Mouse (Mus musculus) myocyte (in vitro differentiated cells): ENCODE results near the gene Krtap1-3.

Experiments used
- E2F4 ChIP-seq: IDR thresholded peaks from one replicate; pipeline ENCODE4 v1.6.1; 2011; ENCODE audit warnings: mild to moderate bottlenecking, control low read depth, moderate library complexity; ENCODE audit not compliant: insufficient read depth
- MAX ChIP-seq: IDR thresholded peaks from one replicate; pipeline ENCODE4 v1.6.1; 2011; ENCODE audit warnings: low read depth, mild to moderate bottlenecking, control low read depth
- POLR2A ChIP-seq: IDR thresholded peaks from one replicate; pipeline ENCODE4 v1.6.1; 2011; ENCODE audit warnings: low read depth, mild to moderate bottlenecking, control low read depth, moderate library complexity; ENCODE audit not compliant: insufficient read length
- POLR2AphosphoS2 ChIP-seq: IDR thresholded peaks from one replicate; pipeline ENCODE4 v1.6.1; 2011; ENCODE audit warnings: low read depth, control low read depth; ENCODE audit not compliant: insufficient read length
- REST ChIP-seq: IDR thresholded peaks from one replicate; pipeline ENCODE4 v1.6.1; 2011; ENCODE audit warnings: mild to moderate bottlenecking, control low read depth, moderate library complexity; ENCODE audit not compliant: insufficient read depth, insufficient read length
- SRF ChIP-seq: IDR thresholded peaks from one replicate; pipeline ENCODE4 v1.6.1; 2011; ENCODE audit warnings: low read depth; ENCODE audit not compliant: control insufficient read depth, insufficient read length
- TCF3 ChIP-seq: IDR thresholded peaks from one replicate; pipeline ENCODE4 v1.6.1; 2011; ENCODE audit warnings: low read depth, control low read depth; ENCODE audit not compliant: insufficient read length
- USF1 ChIP-seq: IDR thresholded peaks from one replicate; pipeline ENCODE4 v1.6.1; 2011; ENCODE audit warnings: low read depth, mild to moderate bottlenecking, control low read depth, moderate library complexity

DNA sequence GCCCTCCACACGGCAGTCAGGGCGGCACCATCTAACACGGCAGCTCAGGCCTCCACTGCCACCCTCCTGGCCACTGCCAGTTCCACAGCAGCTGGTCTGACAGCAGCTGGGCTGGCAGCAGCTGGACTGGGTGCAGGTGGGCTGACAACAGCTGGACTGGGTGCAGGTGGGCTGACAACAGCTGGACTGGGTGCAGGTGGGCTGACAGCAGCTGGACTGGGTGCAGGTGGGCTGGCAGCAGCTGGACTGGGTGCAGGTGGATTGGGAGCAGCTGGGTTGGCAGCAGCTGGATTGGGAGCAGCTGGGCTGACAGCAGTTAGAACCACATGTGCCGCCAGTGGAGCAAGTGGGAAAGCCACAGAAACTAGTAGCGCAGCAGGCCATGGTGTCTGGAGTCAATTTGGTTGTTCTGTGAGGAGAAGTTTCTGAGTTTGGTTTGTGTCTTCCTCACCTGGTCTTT is 7.9 kb downstream of the Krtap1-3 start, which contains the start of gene Krtap1-4:
- TF ChIP-seq SRF: no peak
- TF ChIP-seq USF1: no peak
- no peak for TF ChIP-seq MAX
- peak; percentile 61 for TF ChIP-seq TCF3
- TF ChIP-seq POLR2A: no peak
- TF ChIP-seq E2F4: no peak
- no peak for TF ChIP-seq REST
- TF ChIP-seq POLR2AphosphoS2: no peak
